Mouse (Mus musculus): ENCODE data around the gene Mogs. TPM values are rescaled to one million over a fixed set of nuclear protein-coding genes. Genes with fewer than 3 reads are reported as not detected.

Mogs gene
- polyA plus RNA-seq, 1 experiment: 25.4 TPM

- Histone ChIP-seq H3K27me3 (ENCODE audit: control insufficient read depth, insufficient read depth, low read length, poor library complexity, severe bottlenecking) (no peaks in the 10 kb centered on the region), H3K4me1 (ENCODE audit: control insufficient read depth, insufficient read depth, low read length) (no peaks in the 10 kb centered on the region), H3K4me3 (ENCODE audit: low read depth, low read length) (no peak overlapping the region), H3K9me3 (replicated peaks; ENCODE audit: control insufficient read depth, insufficient read depth, low read length, poor library complexity, severe bottlenecking) (no peaks in the 10 kb centered on the region), H3K27ac (ENCODE audit: insufficient read depth, low read length) (no peak overlapping the region), H3K9ac (ENCODE audit: low read depth, poor library complexity, severe bottlenecking) (no peak overlapping the region), H3K36me3 (ENCODE audit: control insufficient read depth, insufficient read depth, low read length, poor library complexity, severe bottlenecking) (0 out of 2 replicates have a peak, but pooled peaks cover 4% of the 10 kb centered on the region)
- TF ChIP-seq EP300 (IDR thresholded peaks at IDR 0.05; ENCODE audit: insufficient read depth, low read depth, low read length): no peak
- TF ChIP-seq CTCF (IDR thresholded peaks at IDR 0.05; ENCODE audit: low read depth, low read length): no peak
- no peak for TF ChIP-seq POLR2A (IDR thresholded peaks at IDR 0.05; ENCODE audit: insufficient read depth, low read length)
Observed at GRCm38 (mm10) chr6:83117616-83118015, 2.3 kb downstream of the Mogs start.

GRCm38 (mm10) chr6:83118369-83118768 lies 3.1 kb downstream of the Mogs start:
- H3K4me3 ChIP-seq (ENCODE audit: low read depth, low read length): no peak overlapping the region
- 0 out of 2 replicates have a peak, but pooled peaks cover 4% of the 10 kb centered on the region for H3K36me3 ChIP-seq (ENCODE audit: control insufficient read depth, insufficient read depth, low read length, poor library complexity, severe bottlenecking)
- no peak overlapping the region for H3K9ac ChIP-seq (ENCODE audit: low read depth, poor library complexity, severe bottlenecking)
- H3K9me3 ChIP-seq (replicated peaks; ENCODE audit: control insufficient read depth, insufficient read depth, low read length, poor library complexity, severe bottlenecking): no peaks in the 10 kb centered on the region
- no peak overlapping the region for H3K27ac ChIP-seq (ENCODE audit: insufficient read depth, low read length)
- H3K4me1 ChIP-seq (ENCODE audit: control insufficient read depth, insufficient read depth, low read length): no peaks in the 10 kb centered on the region
- no peak for TF ChIP-seq EP300 (IDR thresholded peaks at IDR 0.05; ENCODE audit: insufficient read depth, low read depth, low read length)
- no peak for TF ChIP-seq CTCF (IDR thresholded peaks at IDR 0.05; ENCODE audit: low read depth, low read length)
- TF ChIP-seq POLR2A (IDR thresholded peaks at IDR 0.05; ENCODE audit: insufficient read depth, low read length): no peak
- H3K27me3 ChIP-seq (ENCODE audit: control insufficient read depth, insufficient read depth, low read length, poor library complexity, severe bottlenecking): no peaks in the 10 kb centered on the region

GRCm38 (mm10) chr6:83118825-83119733 lies 3.8 kb downstream of the Mogs start:
- no peak for TF ChIP-seq EP300 (IDR thresholded peaks at IDR 0.05; ENCODE audit: insufficient read depth, low read depth, low read length)
- Histone ChIP-seq H3K4me1 (ENCODE audit: control insufficient read depth, insufficient read depth, low read length) (no peaks in the 10 kb centered on the region), H3K4me3 (ENCODE audit: low read depth, low read length) (no peak overlapping the region), H3K36me3 (ENCODE audit: control insufficient read depth, insufficient read depth, low read length, poor library complexity, severe bottlenecking) (0 out of 2 replicates have a peak, but pooled peaks cover 4% of the 10 kb centered on the region), H3K9ac (ENCODE audit: low read depth, poor library complexity, severe bottlenecking) (no peak overlapping the region), H3K27ac (ENCODE audit: insufficient read depth, low read length) (no peak overlapping the region), H3K9me3 (replicated peaks; ENCODE audit: control insufficient read depth, insufficient read depth, low read length, poor library complexity, severe bottlenecking) (no peaks in the 10 kb centered on the region), H3K27me3 (ENCODE audit: control insufficient read depth, insufficient read depth, low read length, poor library complexity, severe bottlenecking) (no peaks in the 10 kb centered on the region)

- H3K9me3 ChIP-seq (replicated peaks; ENCODE audit: control insufficient read depth, insufficient read depth, low read length, poor library complexity, severe bottlenecking): no peaks in the 10 kb centered on the region
- H3K27ac ChIP-seq (ENCODE audit: insufficient read depth, low read length): no peak overlapping the region
- TF ChIP-seq CTCF (IDR thresholded peaks at IDR 0.05; ENCODE audit: low read depth, low read length) (no peak), POLR2A (IDR thresholded peaks at IDR 0.05; ENCODE audit: insufficient read depth, low read length) (no peak), EP300 (IDR thresholded peaks at IDR 0.05; ENCODE audit: insufficient read depth, low read depth, low read length) (no peak)
- H3K4me3 ChIP-seq (ENCODE audit: low read depth, low read length): no peak overlapping the region
- H3K36me3 ChIP-seq (ENCODE audit: control insufficient read depth, insufficient read depth, low read length, poor library complexity, severe bottlenecking): 0 out of 2 replicates have a peak, but pooled peaks cover 4% of the 10 kb centered on the region
- no peaks in the 10 kb centered on the region for H3K27me3 ChIP-seq (ENCODE audit: control insufficient read depth, insufficient read depth, low read length, poor library complexity, severe bottlenecking)
- no peak overlapping the region for H3K9ac ChIP-seq (ENCODE audit: low read depth, poor library complexity, severe bottlenecking)
- H3K4me1 ChIP-seq (ENCODE audit: control insufficient read depth, insufficient read depth, low read length): no peaks in the 10 kb centered on the region
Observed at GRCm38 (mm10) chr6:83119734-83120051, 4.4 kb downstream of the Mogs start.

GRCm38 (mm10) chr6:83120930-83121862 lies 5.9 kb downstream of the Mogs start, which contains the start of gene Wbp1:
Wbp1 (minus strand) TSS chr6:83121559.
- Histone ChIP-seq H3K9ac (ENCODE audit: low read depth, poor library complexity, severe bottlenecking) (peak within 1 kb of the TSS; percentile 86), H3K27me3 (ENCODE audit: control insufficient read depth, insufficient read depth, low read length, poor library complexity, severe bottlenecking) (no peaks in the 10 kb centered on the region), H3K4me1 (ENCODE audit: control insufficient read depth, insufficient read depth, low read length) (no peaks in the 10 kb centered on the region), H3K36me3 (ENCODE audit: control insufficient read depth, insufficient read depth, low read length, poor library complexity, severe bottlenecking) (0 out of 2 replicates have a peak, but pooled peaks cover 4% of the 10 kb centered on the region), H3K27ac (ENCODE audit: insufficient read depth, low read length) (peak within 1 kb of the TSS; percentile 25), H3K9me3 (replicated peaks; ENCODE audit: control insufficient read depth, insufficient read depth, low read length, poor library complexity, severe bottlenecking) (no peaks in the 10 kb centered on the region), H3K4me3 (ENCODE audit: low read depth, low read length) (peak within 1 kb of the TSS; percentile 85)
- TF ChIP-seq EP300 (IDR thresholded peaks at IDR 0.05; ENCODE audit: insufficient read depth, low read depth, low read length) (no peak), CTCF (IDR thresholded peaks at IDR 0.05; ENCODE audit: low read depth, low read length) (no peak), POLR2A (IDR thresholded peaks at IDR 0.05; ENCODE audit: insufficient read depth, low read length) (peak; percentile 47)

Measured in ES-Bruce4 (cell line).